ENCODE assay signal across 8 mouse cellular contexts in the genomic region with DNA sequence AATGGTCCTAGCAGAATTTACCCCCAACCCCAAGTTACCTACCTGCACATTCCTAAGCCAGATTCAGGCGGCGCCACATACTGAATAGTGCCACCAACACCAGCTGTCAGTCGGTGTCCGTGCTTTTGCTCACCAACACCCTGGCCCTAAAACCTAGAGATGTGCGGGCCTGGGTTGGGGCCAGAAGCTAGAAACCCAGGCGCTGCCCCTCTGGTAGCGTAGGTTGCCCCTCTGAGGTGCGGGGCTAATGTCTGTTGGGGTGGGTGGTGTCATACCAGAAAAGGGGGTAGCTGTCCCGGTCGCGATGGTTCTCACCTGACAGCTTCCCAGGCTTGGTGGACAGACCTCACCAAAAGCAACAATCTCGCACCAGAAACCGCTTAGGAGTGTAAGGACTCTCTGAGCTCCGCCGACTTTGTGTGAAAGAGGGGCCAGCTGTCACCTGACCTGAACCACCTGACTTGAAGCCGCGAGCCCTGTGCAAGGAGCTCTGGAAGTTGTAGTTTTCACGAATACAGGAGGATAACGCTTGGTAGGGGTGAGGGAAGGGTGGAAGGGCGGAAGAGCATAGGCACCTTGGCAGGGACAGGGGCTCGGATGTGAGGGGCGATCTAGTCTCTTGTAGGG. TPM values are rescaled to one million over a fixed set of nuclear protein-coding genes. Genes with fewer than 3 reads are reported as not detected.
DNase-seq lines count a peak whose midpoint lies in the region; ATAC-seq and TF ChIP-seq lines count a peak whose summit lies in the region.

TSS of gene Ctns (minus strand) at position 440 of the 627 bp plus-strand sequence.

- H3K4me3 ChIP-seq in heart, adult 2 months = peak within 1 kb of the TSS; percentile 93
- peak within 1 kb of the TSS; percentile 64 for H3K4me3 ChIP-seq in hindbrain, embryonic 16.5 days (ENCODE audit: low read length)

- H3K4me2 ChIP-seq in hindbrain, embryonic 16.5 days (ENCODE audit: low read length) = peak within 1 kb of the TSS; percentile 89

- peak within 1 kb of the TSS; percentile 92 for H3K27ac ChIP-seq in heart, adult 2 months
- peak within 1 kb of the TSS; percentile 67 for H3K27ac ChIP-seq in hindbrain, embryonic 16.5 days (ENCODE audit: low read depth, low read length)

- H3K4me1 ChIP-seq in heart, adult 2 months (ENCODE audit: control insufficient read depth, insufficient read depth, low read length) = peaks cover 6% of the 10 kb centered on the region
- peaks cover 13% of the 10 kb centered on the region for H3K4me1 ChIP-seq in hindbrain, embryonic 16.5 days (ENCODE audit: control insufficient read depth, insufficient read depth, low read depth, low read length)

- H3K79me2 ChIP-seq in heart, adult 2 months (replicated peaks; ENCODE audit: control insufficient read depth, insufficient read depth, low read length) = no peaks in the 10 kb centered on the region

- no peak for TF ChIP-seq CTCF in heart, adult 2 months (IDR thresholded peaks at IDR 0.05)

- no peaks in the 10 kb centered on the region for H3K27me3 ChIP-seq in heart, adult 2 months (ENCODE audit: control insufficient read depth, insufficient read depth, low read length)
- no peaks in the 10 kb centered on the region for H3K27me3 ChIP-seq in hindbrain, embryonic 16.5 days (replicated peaks; ENCODE audit: control insufficient read depth, insufficient read depth, low read length)

- no peaks in the 10 kb centered on the region for H3K9me3 ChIP-seq in hindbrain, embryonic 16.5 days (ENCODE audit: control insufficient read depth, low read length)

- H3K36me3 ChIP-seq in heart, adult 2 months (ENCODE audit: control insufficient read depth, insufficient read depth, low read length) = no peaks in the 10 kb centered on the region
- no peaks in the 10 kb centered on the region for H3K36me3 ChIP-seq in hindbrain, embryonic 16.5 days (ENCODE audit: control insufficient read depth, insufficient read depth, low read length)

- ATAC-seq in hindbrain, embryonic 16.5 days = peak; percentile 98

- under 1% methylated on average over 22 of the region's 22 CpGs for WGBS in heart, adult 2 months
- WGBS in hindbrain, embryonic 16.5 days = 1% methylated on average over 22 of the region's 22 CpGs

- H3K9ac ChIP-seq in heart, adult 2 months (ENCODE audit: low read depth, low read length) = peak within 1 kb of the TSS; percentile 86
- peak within 1 kb of the TSS; percentile 78 for H3K9ac ChIP-seq in hindbrain, embryonic 16.5 days (ENCODE audit: low read depth, low read length)

- peak; percentile 86 for TF ChIP-seq POLR2A in heart, adult 2 months (IDR thresholded peaks at IDR 0.05; ENCODE audit: insufficient read depth, low read depth, low read length)

- no peak for DNase-seq in heart, adult 2 months
- DNase-seq in heart, postnatal 36 days = no peak
- DNase-seq in cerebellum, adult 11 months = peak; percentile 84
- DNase-seq in forelimb bud, embryonic 11.5 days (ENCODE audit: low read depth, low spot score) = peak; percentile 82
- peak; percentile 75 to 86 for DNase-seq in left cerebral cortex, adult 18-20 months (ENCODE audit: low spot score in 2 of 2)
- peak; percentile 93 for DNase-seq in lung, postnatal 36 days
- DNase-seq in right cerebral cortex, postnatal 25 days = peak; percentile 89

- 0 out of 2 replicates have a peak, but pooled peaks have one; percentile 73 for TF ChIP-seq EP300 in heart, adult 2 months (IDR thresholded peaks at IDR 0.05; ENCODE audit: insufficient read depth, low read depth, low read length)

- intact Hi-C loops in heart, adult 2 months (cut with DNase I) = no loop called here
- intact Hi-C loops in heart, postnatal 36 days (cut with DNase I) = loop anchor here (2.0 kb wide), 2 partner anchors 22 to 60 kb away; partner anchors contain the start of genes Emc6, Haspin and Tax1bp3

RNA-seq across cellular contexts. Expression of gene Ctns, which starts in this region (rescaled TPM):
- 10 to 100 TPM; 10.7 to 11.8 TPM for total RNA-seq in heart, adult 2 months (2021)
- 12.7 and 15.4 TPM in 2 replicates for polyA plus RNA-seq in heart, adult 2 months (2012; rRNA removed)
- 10 to 100 TPM in 1 of 2 experiments, 1 to 10 TPM in 1; 8.3 to 13.3 TPM for total RNA-seq in heart, postnatal 36 days (2021)
- polyA plus RNA-seq in hindbrain, embryonic 16.5 days (2015; fragmentation: Nextera tagmentation; extraction: Ambion mirVana) = 17.4 and 21.5 TPM in 2 replicates
- total RNA-seq in left cerebral cortex, adult 18-20 months (2021) = 10 to 100 TPM; 18.6 to 20.8 TPM

Comparison
In these comparisons a context has a peak if more than half of its experiments do, and no peak if none do; other contexts are left out.
1. DNase-seq: peak in cerebellum, adult 11 months (single experiment), forelimb bud, embryonic 11.5 days (single experiment), left cerebral cortex, adult 18-20 months (2 of 2), lung, postnatal 36 days (single experiment) and right cerebral cortex, postnatal 25 days (single experiment); none in heart, adult 2 months (0 of 2) and heart, postnatal 36 days (0 of 2).